Mouse (Mus musculus) thymus, postnatal 10 days (tissue): Measurements from ENCODE around the gene Zfp202.

Experiments
- DNase-seq, 2 experiments: peaks; one replicate each; pipeline ENCODE4 v3.0.0; 2021; ENCODE audit warnings: low spot score in 2 of 2

The Zfp202 gene

GRCm38 (mm10) chr9:40240311-40240710, 48.2 kb downstream of the Zfp202 start:
- no peak for DNase-seq

- no peak for DNase-seq
Measured at GRCm38 (mm10) chr9:40241223-40241801, 49.2 kb downstream of the Zfp202 start.

DNA sequence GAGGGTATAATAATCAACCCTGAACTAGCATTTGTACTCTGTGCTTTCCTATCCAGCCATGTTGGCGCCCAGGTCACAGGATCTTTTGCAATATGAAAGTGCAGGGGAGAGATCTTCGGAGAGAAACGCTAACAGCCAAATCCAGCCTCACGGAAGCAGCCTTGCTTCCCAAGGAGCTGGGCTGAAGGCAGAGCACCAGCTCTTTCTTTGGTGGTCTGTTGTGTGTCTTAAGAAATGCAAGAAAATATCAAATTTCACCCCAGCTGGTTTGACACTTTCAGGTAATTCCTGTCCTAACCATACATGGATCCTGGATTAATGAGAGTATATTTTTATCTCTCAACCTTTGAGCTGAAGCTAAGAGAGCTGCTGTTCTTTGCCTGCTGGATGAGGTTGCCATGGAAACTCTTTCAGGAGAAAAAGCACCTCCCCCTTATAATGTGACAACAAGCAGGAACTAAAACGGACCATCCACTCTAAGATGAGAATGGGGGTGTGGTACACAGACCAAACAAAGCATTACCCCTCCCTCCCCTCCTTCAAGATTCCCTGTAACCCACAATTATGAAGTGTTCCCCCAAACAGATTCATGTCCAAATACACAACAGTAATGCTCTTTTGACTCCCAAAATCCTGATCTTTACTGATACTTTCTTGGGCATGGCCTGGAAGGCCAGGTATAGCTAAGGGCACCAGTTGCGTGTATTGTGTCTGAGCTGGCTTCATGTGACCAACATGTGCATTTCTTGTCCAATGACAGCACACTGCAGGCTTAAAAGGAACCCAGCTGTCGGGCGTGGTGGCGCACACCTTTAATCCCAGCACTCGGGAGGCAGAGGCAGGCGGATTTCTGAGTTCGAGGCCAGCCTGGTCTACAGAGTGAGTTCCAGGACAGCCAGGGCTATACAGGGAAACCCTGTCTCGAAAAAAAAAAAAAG, 50.1 kb downstream of the Zfp202 start:
- no peak for DNase-seq

GRCm38 (mm10) chr9:40245466-40245865, 53.4 kb downstream of the Zfp202 start:
- no peak for DNase-seq

DNA sequence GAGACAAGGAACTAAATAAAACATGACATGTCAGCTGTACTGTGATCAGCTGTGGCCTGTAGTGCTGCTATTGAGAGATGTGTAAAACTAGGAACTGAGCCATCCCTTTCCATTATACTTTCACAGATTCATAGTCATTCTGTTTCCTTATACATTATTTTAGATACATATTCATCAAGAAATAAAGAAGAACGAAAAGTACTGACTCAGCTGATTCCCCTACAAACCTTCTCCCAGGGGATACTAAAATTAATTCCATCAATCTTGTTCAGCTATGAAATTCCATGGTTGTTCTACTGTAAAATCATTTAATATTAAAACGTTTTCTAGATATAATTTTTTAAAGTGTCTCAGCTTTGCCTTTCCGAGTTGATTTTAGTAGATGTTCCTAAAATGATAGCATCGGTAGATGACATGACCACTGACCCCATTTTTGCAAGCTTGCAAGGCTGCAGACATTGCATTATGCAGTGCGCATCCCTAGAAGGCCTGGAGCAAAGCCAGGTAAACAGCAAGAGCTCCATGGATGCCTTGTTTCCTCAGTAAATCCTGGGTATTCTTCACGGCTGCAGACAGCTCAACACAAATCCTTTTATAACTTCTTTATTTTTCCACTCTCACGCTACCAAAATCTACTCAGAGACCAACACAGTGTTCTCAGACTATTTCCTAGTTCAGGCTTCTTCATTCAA, 54.0 kb downstream of the Zfp202 start:
- no peak for DNase-seq

GRCm38 (mm10) chr9:40246702-40247101, 54.6 kb downstream of the Zfp202 start:
- DNase-seq: no peak

DNA sequence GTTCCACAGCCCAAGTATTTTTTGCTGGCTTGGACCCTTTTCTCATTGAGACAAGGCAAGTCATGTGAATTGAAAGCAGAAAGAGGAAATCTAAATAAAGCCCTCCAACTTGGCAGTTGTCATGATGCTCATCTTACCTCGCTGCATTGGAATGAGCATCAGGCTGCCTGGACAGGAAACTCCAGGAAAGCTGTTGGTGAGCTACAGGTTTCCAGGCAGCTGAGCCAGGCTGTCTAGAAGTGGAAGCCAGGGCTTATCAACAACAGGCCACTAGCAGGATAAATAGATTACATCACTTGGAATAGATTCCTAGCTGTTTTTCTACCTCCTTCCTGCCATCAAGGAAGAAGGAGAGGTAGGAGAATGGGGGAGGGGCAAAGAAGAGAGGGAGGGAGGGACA, 57.0 kb downstream of the Zfp202 start:
- no peak for DNase-seq

DNA sequence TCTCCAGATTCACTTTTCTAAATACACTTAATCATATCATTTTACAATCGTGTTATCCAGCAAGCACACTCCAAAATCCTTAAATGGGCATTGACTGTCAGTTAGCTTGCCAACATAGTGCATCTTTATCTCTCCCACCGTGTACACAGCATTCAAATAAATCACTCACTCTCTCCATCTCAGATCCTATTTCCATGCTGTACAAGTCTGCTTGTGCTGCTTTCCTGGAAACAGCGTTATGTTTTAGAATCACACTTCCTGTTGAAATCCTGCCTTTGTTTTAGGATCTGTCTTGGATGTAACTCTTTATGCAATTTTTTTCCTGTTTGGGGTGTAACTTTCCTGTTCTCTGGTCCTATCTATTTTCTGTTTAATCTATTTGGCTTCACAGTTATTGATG, 60.3 kb downstream of the Zfp202 start:
- no peak for DNase-seq
